Mouse (Mus musculus): Measurements from ENCODE around the gene Rtn4ip1.
A peak's percentile ranks its signal among the peaks of the same experiment; 100 is the strongest.

The Rtn4ip1 gene

GRCm38 (mm10) chr10:44002004-44002940, 100.7 kb downstream of the Rtn4ip1 start:
- DNase-seq (ENCODE audit: low read depth, low spot score): peak; percentile 39

GRCm38 (mm10) chr10:44002995-44003524, 101.5 kb downstream of the Rtn4ip1 start:
- DNase-seq (ENCODE audit: low read depth, low spot score): no peak

DNA sequence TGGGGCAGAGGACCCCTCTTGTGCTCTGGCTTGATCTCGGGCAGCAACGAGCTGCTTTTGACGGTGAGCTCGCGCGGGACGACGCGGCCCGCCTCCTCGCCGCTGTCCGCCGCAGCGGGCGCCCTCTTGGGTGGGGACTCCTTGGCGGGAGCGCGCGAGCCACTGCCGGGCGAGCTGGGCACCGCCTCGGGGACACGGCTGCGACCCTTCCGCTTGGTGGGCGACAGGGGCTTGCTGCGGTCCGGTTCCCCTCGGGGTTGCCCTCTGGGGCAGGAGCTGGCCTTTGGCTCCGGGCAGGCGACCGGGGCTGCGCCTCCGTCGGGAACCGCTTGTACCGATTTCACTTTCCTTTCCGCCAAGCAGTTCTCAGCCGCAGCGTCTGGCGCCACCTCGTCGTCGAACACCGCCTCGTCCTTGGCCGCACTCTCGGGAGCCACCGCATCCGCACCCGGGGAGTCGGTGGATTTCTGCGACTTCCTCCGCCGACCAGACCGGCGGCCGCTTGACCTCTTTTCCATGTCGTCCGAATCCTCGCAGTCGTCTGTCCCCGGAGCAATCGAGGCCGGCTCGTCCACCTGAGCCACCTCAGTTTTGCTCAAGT, 102.0 kb downstream of the Rtn4ip1 start:
- DNase-seq (ENCODE audit: low read depth, low spot score): no peak

GRCm38 (mm10) chr10:44004221-44004751, 102.7 kb downstream of the Rtn4ip1 start:
- peak; percentile 40 for DNase-seq (ENCODE audit: low read depth, low spot score)

- DNase-seq (ENCODE audit: low read depth, low spot score): no peak
Measured at GRCm38 (mm10) chr10:44005677-44006641, 104.4 kb downstream of the Rtn4ip1 start.

Measured in brain, adult 2 months (tissue).